Mouse (Mus musculus) cerebellum, adult 9-11 months (tissue): ENCODE data around the gene B3gnt9.

Experiments
- DNase-seq: peaks from one replicate; pipeline ENCODE4 v3.0.0; 2022

B3gnt9 gene

DNA sequence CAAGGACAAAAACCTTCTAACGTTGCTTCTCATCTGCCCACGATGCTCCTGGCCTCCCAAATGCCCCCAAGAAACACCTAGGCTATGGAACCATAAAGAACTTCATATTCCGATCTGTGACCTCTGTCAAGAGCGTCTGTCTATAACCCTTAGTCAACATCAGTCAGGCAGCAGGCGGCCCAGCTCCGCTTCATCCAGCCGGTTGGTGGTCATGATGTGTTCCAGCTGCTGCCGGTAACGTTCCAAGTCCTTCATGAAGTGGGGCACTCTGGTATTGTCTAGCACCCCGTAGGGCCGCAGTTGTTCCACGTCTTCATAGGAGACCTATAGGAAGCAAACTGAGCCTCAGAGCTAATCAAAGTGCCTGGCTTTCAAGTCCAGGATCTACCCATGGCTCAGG is 26.9 kb upstream of the B3gnt9 start:
- no peak for DNase-seq

DNA sequence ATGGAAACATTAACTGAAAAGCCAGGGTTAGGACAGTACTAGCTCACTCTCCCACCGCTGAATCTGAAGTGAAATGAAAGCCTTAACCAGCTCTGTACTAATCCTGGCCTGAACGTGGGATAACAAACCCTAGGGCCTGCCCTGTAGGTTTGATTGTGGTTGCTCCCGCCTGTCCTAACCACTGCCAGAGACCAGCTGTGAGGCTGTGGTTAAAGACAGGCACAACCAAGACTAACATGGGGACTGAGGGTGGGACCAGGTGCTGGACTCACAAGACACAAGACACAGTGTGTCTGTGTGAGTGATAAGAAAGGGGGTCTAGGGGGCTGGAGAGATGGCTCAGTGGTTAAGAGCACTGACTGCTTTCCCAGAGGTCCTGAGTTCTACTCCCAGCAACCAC is 25.6 kb upstream of the B3gnt9 start:
- no peak for DNase-seq

GRCm38 (mm10) chr8:105278911-105279334 is 24.0 kb upstream of the B3gnt9 start:
- peak; percentile 95 for DNase-seq

DNA sequence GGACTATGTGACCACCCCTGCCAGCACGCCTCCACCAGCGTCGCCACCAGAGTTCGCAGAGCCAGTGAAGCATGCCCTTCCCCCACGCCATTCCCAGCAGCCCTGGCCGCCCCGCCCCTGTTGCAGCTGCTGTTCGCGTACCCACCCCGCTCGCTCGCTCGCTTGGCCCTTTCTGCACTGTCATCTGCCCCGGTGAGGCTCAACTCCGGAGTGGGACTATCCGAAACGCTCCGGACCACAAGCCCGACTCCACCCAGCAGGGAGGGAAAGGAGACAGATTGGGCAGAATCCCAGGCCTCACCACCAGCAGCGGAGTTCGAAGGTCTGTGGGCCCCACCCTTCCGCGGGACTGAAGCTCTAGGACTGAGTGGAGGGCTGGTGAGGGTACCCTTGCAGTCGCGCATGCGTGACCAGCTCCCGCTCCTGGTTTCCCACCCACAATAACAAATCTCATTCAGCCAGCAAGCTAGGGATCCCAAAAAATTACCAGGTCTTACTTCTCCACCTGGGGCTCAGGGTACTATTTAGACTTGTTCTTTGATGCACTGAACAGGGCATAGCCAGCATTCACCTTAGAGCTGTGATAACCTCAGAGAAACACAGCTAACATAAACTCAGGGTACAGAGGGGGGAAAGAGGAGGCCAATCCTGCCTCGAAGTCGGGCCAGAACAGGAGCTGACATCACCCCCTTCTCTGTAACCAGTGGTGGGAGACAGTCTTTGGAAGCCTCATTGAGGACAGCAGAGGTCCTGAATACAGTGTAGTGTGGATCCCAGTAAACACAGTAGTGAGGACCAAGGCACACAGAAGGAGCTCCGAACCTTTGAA is 21.6 kb upstream of the B3gnt9 start:
- peak; percentile 45 for DNase-seq

DNA sequence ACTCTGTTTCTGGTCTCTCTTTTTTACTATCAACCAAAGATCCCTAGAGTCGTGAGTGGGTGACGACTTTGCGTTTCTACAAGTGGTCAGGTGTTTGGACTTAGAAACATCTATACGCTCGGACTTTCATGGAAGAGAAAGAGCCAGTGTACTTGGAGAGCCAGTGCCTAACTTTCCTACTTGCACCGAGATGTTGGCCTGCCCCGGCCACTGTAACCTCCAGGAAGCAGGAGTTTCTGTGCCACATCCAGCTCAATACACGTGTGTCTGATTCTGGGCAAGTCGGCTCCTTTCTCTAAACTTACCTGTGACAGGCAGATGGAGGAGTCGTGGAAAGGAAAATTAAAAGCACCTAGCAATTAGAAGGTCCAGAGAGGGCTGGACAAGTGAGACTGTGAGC is 20.9 kb upstream of the B3gnt9 start, which contains the start of gene Nol3:
Gene Nol3, plus strand, starts transcription at position 301 of the 400 bp plus-strand sequence.
- no peak for DNase-seq

- no peak for DNase-seq
Measured at GRCm38 (mm10) chr8:105275387-105275786, 20.4 kb upstream of the B3gnt9 start.

- peak; percentile 37 for DNase-seq
Measured at GRCm38 (mm10) chr8:105270916-105271186, 15.9 kb upstream of the B3gnt9 start.

- DNase-seq: peak; percentile 65
Measured at GRCm38 (mm10) chr8:105270101-105270915, 15.4 kb upstream of the B3gnt9 start.

- DNase-seq: peak; percentile 77
Measured at GRCm38 (mm10) chr8:105269461-105269947, 14.6 kb upstream of the B3gnt9 start, which contains the start of gene Hsf4. Gene Hsf4, plus strand, starts transcription at chr8:105269801.

GRCm38 (mm10) chr8:105269075-105269458 is 14.1 kb upstream of the B3gnt9 start:
- DNase-seq: no peak

DNA sequence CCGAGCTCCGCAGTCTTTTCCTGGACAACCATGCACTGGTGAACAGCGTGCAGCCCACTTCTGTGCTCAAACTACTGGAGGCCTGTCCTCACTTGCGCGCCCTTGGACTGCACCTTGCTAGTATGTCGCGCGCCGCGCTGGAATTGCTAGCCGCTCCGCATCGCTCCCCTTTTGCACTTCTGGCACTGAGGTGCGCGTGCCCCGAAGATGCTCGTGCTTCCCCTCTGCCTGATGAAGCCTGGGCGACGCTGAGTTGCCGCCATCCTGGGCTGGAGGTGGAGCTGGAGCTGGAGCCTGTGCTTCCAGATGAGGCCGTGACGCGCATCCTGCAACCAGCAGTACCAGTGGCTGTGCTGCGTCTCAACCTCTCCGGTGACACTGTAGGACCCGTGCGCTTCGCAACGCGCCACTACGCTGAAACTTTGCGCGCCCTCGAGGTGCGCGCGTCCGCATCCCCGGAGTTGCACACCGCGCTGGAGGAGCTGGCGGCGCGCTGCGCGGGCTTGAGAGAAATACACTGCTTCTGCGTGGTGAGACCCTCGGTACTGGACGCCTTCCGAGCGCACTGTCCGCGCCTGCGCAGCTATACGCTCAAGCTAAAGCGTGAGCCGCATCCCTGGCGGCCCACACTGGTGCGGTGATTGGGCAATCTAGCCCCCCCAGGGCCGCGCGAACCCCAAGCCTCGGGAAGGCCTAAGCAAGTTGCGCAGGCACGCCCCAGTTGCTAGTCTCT is 13.6 kb upstream of the B3gnt9 start:
- DNase-seq: peak; percentile 84

DNA sequence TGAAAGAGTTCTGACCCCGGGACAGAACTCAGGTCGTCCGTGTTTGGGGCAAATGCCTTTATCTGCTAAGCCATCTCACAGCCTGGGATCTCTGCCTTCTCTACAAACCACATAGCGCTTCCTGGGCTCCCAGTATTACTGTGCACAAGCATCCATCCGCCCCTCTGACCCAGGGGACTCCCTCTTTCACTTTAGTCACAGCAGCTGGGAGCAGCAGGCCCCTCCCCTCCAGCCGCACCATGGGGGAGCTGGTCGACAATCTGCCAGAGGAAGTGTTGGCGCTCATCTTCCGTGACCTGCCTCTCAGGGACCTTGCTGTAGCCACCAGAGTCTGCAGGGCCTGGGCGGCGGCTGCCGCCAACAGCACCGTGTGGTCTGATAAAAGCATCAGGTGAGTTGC is 11.8 kb upstream of the B3gnt9 start:
- peak; percentile 41 for DNase-seq

- peak; percentile 31 for DNase-seq
Measured at GRCm38 (mm10) chr8:105265128-105265527, 10.2 kb upstream of the B3gnt9 start.

DNA sequence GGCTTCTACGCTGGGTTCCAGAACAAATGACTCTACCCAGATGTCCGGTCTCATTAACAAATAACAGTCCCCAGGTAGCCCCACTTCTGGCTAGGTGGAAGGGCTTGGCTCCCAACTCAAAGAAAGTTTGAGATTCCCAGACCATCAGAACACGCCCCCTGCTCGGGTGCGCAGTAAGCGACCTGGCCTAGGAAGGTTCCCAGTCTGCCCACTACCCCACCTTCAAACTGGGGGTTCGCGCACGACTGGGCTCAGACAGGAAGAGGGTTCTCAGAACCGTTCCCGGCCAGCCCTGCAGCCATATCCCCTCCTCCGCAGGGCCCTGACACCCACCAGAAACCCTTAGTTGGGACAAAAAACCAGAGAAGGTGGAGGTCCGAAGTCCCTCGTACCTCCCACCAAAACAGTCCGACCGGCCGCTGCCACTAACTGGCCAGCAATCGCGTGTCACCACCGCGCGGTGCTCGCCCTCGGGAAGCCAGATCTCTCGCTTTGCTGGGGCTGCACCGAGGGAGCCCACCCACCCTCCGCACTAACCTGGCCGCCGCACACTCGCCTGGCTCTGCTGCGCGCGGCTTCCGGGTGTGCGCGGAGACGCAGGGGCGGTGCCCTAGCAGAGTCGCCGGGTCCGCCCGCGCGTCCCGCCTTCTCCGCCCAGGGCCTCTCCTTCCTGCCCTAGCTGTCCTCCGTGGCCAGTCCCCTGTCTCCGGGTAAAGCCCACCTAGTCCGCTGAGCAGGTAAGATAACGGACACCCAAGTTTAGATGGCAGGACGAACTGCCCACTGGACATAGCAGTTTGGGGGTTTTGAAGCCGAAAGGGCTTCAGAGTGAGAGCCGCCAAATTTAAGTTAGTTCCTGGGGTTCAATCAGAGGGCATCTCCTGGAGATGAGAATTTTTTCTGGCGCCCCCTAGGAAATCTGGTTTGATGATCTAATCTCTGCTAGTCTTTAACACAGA is 9.3 kb upstream of the B3gnt9 start, which contains the start of the genes Tradd and Fbxl8:
Gene Tradd, minus strand, starts transcription at position 586 of the 959 bp plus-strand sequence.
Gene Fbxl8, plus strand, starts transcription at position 625 of the 959 bp plus-strand sequence.
- peak; percentile 66 for DNase-seq

DNA sequence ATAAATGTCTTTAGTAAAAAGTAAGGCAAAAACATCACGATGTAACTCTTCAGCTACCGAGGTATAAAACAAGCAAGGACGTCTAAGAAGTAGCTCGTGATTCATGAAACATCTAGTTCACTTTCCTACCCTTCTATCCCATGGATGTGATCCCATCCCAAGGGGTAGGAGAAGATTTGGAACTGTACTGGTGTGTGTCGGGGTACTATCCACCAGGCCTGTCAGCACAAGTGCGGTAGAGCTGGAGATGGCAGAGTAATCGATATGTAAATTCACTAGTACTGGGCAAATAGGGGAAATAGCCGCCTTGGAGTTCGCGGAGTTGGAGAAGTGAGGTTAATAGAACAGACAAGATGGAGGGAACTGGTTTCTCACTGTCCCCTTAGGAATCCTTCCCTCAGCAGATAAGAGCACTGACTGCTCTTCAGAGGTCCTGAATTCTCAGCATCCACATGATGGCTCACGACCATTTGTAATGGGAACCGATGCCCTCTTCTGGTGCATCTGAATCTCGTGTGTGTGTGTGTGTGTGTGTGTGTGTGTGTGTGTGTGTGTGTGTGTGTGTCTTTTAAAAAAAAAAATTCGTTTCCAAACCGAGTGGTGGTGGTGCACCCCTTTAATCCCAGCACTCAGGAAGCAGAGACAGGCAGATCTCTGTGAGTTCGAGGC is 8.4 kb upstream of the B3gnt9 start:
- DNase-seq: no peak

- DNase-seq: no peak
Measured at GRCm38 (mm10) chr8:105261326-105261980, 6.5 kb upstream of the B3gnt9 start.

DNA sequence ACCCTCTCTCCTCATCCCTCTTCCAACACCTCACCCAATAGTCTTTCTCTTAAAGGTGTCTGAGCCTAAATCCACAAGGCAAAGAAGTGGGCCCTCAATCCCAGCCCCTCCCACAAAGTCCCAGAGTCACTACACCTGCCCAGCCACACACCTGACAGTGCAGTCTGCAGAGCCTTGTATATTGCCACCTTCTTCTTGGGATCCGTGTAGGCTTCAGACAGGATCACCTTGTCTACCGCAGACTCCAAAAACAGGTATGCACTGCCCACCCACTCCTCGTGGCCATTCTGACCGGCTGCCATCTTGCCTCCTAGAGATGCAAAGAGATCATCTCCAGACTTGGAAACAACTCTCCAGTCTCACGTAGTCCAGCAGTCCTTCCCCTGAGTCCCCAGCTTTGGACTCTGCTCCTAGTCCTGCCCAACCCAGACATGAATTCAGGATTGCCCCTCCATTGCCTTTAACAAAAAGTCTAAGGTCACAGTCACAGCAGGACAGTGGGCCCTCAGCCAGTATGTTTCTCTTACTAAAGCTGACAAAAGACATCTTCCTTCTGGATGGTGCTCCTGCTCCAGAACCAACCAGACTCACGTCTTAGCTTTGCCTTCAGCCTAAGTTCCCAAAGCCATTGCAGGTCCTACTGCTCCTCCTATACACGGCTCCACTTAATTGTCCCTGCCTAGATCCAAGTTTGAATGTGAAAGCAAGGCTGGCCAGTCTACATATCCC is 5.6 kb upstream of the B3gnt9 start:
- DNase-seq: peak; percentile 26

- DNase-seq: peak; percentile 67
Measured at GRCm38 (mm10) chr8:105259721-105260320, 4.9 kb upstream of the B3gnt9 start.
